Mouse (Mus musculus): ENCODE results near the gene Tmem8.
"Not testable (repeated sequence)": the region's sequence is repeated elsewhere in the genome, so short reads cannot be mapped to it uniquely, and the experiment has no call there.

Tmem8 gene

DNA sequence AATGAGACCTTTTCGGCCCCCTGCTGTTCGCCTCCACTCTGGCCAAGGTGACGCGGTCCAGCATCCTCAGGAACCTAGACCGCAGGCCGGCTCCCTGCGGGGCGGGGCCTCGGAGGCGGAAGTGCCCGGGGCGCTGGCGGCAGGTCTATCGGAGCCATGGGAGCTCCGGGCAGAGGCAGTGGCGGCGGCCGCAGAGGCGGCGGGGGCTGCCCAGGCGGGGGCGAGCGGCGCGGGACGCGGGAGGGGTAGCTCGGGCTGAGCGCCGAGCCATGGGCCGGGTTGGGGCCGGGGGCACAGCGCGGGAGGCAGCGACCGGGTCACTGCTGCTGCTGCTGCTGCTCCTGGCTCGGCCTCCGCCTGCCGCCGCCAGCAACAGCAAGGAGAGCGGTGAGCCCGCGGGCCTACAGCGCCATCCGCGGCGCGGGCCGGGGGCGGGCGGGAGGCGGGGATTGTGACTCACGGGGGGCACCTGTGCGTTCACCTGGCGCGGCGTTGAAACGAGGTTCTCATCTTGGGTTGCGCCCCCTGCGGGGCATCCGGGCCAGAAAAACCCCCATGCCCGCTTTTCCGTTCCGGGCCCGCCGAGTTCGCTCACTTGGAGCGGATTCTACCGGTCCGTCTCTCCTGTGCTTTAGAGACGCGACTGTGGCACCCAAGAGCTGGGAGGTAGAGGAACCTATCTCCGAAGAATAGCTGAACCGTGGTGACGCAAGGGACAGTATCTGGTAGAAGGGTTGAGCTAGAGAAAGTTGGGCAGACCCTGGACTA, at the start of gene Tmem8:
Gene Tmem8 (plus strand): TSS at position 119 of the 768 bp plus-strand sequence.
- peak; percentile 67 for DNase-seq (ENCODE audit: low spot score)

DNA sequence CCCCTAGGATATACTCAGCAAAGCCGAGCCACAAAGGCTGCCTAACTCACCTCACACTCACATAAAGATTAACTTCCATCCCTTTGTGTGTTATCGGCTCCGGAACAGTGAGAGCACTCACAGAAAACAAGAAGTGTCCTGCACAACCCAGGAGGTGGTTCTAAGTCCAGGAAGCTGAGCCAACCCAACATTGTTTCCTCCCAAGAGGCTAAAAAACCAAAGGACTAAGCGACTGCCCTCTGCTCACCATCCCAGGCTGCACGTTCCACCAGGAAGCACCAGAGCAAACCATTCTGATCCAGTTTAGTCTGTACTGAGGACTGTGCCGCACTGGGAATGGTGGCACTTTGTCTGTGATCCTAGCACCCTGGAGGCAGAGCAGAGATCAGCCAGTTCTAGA, 48.2 kb upstream of the Tmem8 start:
- DNase-seq (ENCODE audit: low spot score): no peak

DNA sequence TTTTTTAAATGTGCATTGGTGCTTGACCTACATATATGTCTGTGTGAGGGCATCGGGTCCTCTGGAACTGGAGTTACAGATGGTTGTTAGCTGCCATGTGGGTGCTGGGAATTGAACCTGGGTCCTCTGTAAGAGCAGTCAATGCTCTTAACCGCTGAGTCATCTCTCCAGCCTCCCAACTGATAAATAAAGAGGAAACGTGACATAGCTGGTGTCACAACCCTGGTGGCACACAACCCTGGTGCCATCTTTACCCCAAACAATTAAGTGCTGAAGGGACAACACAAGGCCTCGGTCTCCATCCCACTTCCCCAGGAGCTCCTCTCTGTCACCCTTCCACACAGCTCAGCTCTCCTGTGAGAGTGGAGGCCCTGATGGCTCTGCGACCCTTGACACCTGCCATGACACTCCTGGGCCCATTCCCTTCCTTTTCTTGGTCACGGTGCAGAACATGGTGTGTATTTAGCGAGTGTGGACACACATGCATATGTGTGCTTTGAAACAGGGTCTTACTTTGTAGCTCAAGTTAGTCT, 46.5 kb upstream of the Tmem8 start:
- DNase-seq (ENCODE audit: low spot score): no peak

DNA sequence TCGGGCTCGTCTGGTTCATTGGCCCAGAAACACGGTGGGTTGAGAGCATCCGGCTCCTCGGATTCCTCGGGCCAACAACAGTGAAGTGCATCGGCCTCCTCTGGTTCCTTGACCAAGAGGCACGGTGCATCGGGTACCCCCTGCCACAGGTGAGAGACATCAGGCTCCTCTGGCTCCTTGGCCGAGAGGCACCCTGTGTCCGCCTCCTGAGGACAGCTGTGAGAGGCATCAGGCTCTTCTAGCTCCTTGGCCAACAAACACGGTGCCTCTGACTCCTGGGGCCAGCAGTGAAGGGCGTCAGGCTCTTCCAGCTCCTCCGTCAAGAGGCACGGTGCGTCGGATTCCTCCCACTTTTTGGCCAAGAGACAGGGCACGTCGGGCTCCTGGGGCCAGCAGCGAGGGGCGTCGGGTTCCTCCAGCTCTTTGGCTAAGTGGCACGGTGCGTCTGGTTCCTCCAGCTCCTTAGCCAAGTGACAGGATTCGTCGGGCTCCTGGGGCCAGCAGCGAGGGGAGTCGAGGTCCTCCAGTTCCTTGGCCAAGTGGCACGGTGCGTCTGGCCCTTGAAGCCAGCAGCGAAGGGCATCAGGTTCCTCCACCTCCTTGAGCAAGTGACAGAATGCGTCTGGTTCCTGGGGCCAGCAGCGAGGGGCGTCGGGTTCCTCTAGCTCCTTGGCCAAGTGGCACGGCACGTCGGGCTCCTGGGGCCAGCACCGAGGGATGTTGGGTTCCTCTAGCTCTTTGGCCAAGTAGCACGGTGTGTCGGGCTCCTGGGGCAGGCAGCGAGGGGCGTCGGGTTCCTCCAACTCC, 44.9 kb upstream of the Tmem8 start:
- peak; percentile 39 for DNase-seq (ENCODE audit: low spot score)

DNA sequence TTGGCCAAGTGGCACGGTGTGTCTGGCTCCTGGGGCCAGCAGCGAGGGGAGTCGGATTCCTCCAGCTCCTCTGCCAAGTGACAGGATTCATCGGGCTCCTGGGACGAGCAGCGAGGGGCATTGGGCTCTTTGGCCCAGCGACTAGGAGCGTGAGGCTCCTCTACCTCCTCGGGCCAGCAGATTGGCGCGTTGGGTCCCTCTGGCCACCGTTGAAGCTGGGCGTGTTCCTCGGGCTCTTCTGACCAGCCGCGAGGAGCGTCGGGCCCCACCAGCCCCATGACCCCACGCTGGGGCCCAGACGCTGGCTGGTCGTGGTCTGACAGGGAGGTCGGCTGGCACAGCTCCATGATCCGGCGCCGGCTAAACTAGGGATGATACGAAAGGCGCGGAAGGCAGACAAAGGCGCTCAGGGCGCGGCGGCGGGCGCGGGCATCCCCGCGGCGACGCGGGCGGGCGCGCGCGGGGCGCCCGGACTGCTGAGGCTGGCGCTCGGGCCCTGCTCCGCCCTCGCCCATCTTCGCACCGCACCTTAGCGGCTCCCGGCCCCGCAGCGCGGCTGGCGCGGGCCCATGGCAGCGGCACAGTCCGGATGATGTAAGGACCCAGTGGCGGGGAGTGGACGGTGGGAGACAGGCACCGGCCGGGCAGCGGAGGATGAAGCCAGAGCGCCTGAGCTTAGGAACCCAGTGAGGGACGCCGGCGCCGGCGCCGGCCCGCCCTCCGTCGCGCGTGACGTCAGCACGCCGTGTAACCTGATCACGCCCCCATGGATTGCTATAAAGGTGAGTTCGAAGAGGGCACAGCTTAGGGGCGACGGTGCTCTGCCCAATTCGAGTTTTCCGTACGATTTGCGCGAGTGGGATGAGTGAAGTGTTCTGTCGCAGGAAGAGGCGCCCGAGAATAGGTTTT, 44.0 kb upstream of the Tmem8 start, which contains the start of gene Rab11fip3:
Gene Rab11fip3 (minus strand): TSS at position 725 of the 909 bp plus-strand sequence.
- peak; percentile 93 for DNase-seq (ENCODE audit: low spot score)

DNA sequence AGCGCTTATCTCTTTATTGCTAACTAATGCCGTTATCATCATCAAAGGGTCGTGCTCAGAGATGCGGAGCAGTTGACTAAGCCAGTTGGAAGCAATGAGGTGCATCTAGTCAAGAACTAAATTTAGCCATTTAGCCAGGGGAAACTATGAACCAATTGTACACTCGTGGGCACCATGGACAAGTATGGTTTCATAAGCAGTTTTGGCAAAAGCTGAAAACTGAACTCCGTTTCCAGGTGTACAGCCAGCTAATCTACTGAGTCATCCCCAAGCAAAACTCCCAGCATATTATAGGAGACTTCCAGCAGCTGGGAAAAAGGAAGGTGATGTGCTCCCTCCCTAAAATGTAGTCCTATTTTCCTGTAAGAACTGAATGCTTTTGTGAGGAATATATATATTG, 43.0 kb upstream of the Tmem8 start:
- DNase-seq (ENCODE audit: low spot score): no peak

DNA sequence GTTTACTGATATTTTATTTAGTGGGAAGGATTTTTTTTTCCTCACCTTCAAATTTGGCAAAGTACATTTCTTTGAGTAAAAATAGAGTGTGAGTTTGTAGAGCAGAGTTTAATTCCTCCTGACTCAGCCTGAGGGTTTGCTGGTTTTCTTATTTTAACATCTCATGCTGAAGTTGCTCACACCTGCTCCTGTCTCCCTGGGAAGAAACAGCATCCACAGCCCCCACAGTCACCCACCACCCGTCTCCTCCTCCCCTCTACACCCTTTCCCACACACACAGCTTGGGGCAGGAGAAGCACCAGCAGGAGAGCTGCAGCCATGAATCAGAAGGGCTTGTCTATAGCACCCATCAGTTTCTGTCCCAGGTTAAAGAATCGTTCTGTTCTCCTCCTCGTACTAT, 37.9 kb upstream of the Tmem8 start:
- DNase-seq (ENCODE audit: low spot score): no peak

DNA sequence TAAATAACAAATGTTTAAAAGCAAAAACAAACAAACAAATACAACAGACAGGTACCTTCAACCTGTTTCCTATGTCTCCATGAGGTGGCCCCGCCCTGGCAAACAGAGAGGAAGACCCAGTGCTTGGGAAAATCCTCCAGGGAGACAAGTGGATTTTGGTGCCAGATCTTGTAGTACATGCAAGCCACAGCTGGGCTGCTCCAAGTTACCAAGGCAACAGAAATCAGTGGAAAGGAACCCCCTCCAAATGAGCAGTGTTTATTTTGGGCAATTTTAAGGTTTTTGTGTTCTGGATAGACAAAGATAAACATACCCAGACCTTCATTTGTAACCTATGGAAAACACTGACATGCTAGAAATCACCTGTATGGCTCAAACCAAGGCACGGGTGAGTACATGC, 34.2 kb upstream of the Tmem8 start:
- no peak for DNase-seq (ENCODE audit: low spot score)

DNA sequence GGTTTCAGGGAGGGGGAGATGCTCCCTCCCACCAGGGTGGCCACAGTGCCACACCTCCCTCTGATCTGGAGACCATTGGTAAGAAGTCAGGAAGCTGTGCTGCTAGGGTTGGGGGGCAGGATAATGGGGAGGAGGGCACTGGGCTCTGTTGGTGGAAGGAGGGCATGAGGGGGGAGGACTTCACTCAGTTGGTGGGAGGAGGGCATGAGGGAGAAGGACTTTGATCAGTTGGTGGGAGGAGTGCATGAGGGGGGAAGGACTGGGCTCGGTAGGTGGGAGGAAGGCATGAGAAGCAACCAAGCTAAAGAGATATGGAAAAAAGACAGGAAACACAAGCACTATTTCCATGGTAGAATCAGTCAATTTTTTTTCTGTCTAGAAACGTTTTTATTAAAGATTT, 32.2 kb upstream of the Tmem8 start:
- DNase-seq (ENCODE audit: low spot score): no peak

DNA sequence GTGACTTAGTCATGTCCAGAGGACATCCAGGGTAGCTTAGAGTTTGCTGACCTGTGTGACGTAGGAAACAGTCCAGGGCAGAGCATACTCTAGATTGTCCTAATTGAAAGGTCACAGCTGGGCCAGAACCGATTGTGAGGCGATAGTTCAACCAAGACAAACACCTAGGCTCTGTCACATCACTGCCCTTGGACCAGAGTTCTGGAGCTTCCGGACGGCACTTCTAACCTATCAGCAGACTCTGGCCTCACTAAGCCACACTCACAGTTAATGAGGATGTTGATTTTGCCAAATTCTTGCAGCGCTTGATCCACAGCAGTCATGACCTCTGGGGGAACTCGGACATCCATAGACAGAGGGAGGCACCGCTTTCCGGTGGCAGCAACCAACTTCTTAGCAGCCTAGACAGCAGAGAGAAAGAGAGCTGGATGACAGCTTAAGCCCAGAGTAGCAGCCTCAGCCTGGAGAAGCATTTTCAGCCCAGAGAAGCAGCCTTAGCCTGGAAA, 26.0 kb upstream of the Tmem8 start:
- DNase-seq (ENCODE audit: low spot score): no peak

DNA sequence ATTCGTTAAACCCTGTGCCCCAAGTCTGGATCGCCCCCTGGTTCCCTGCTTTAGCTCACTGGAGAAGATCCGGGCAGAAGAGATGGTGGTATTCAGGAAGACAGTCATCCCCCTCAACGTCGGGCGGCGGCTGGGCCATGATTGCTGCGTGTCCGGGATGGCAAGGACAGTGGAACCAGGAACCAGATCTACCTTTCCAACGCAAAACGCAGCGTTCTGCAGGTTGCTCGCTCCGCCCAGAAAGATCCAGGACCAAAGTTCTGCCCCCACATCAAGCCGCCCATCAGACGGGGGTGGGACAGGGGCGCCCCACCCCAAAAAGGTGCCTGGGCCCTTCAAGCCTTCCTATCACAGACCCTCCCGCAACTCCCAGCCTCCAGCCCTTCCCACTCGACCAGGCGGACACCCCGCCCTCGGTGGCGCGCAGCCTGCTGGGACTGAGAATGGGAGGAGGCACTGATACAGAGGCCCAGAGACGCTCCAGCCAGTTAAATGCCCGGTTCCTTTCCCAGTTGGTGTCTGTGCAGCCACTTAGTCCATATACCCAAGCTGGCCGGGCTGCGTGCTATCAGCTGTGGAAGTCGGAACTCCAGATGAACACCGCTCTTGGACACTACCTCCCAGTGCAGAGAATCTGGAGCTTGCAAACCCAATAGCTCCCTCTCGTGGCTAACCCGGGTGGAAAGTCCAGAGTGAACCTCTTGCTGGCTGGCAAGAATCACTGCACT, 23.0 kb upstream of the Tmem8 start, which contains the start of gene Decr2:
Gene Decr2 (minus strand): TSS at position 433 of the 728 bp plus-strand sequence.
- DNase-seq (ENCODE audit: low spot score): peak; percentile 96

DNA sequence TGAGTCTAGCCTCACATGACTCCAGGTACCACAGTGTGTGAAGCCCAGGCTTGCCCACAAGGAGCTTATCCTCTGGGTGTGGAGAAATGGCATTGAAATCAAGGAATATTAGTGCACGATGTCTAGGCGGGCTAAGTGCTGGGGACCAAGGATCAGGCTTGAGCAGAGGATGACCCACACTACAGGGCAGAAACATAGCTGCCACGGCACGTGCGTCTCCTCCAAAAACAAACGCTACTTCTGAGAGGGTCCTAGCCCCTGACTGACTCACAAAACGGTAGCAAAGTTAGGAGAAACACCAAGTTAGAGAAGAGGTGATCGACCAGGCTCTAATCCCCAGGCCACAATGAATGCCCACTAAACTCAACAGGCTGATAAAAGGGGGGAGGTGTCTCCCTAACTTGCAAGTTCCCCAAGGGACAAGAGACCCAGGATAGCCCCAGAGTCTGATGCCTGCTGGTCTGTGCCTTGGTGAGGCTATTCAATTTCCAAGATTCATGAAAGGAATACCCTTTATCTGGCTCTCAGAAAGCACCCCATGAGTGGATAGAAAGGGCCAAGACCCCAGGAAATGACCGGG, 18.5 kb upstream of the Tmem8 start:
- no peak for DNase-seq (ENCODE audit: low spot score)

DNA sequence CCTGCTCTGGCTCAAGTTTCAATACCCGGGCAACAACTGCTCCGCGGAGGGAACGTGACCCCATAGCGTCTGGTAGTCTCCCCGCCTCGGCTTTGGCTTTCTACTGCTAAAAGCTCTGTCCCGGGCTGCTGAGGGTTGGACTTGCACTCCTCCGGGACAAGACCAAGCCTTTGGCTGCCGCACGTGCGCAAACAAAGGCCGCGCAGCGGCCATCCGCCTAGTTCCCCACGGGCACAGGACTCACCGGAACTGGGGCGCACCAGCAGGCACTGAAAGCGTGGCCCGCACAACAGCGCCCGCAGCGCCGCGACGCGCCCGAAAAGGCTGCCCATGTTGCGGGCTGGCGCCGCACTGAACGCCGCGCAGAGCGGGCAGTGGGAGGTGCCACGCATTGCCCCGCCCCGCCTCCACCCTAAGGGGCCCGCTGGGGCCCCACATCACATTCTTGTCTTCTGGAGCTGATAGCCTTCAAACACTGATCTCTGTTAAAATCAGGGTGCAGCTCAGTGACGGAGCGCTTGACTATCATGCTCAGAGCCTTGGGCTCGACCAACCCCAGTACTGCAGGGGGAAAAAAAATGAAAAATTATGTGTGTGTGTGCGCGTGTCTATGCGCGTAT, 17.9 kb upstream of the Tmem8 start, which contains the start of gene Nme4:
Gene Nme4 (minus strand): TSS at position 482 of the 620 bp plus-strand sequence.
- peak; percentile 79 for DNase-seq (ENCODE audit: low spot score)

DNA sequence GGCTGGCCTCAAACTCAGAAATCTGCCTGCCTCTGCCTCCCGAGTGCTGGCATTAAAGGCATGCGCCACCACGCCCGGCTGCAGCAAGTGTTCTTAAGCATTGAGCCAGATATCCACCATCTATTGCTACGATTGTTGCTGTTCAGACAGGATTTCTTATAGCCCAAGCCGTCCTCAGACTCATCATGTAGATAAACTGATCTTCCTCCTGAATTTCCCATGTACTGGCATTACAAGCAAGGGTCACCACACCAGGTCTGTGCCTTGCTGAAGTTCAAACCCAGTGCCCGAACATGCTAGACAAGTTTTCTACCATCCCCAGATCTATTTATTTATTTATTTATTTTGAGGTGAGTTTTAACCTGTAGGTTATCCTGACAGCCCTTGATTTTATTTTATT, 14.6 kb upstream of the Tmem8 start:
- DNase-seq (ENCODE audit: low spot score): no peak

DNA sequence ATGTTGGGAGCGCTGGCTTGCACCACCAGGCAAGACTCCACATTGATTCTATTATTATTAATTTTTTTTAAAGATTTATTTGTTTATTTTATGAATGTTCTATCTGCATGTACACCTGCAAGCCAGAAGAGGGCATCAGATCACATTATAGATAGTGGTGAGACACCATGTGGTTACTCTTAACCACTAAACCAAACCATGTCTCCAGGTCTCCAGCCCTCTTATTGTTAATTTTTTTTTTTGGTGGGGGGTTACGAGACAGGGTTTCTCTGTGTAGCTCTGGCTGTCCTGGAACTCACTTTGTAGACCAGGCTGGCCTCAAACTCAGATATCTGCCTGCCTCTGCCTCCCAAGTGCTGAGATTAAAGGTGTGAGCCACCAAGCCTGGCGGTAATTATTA, 13.8 kb upstream of the Tmem8 start:
- not testable (repeated sequence) for DNase-seq (ENCODE audit: low spot score)

DNA sequence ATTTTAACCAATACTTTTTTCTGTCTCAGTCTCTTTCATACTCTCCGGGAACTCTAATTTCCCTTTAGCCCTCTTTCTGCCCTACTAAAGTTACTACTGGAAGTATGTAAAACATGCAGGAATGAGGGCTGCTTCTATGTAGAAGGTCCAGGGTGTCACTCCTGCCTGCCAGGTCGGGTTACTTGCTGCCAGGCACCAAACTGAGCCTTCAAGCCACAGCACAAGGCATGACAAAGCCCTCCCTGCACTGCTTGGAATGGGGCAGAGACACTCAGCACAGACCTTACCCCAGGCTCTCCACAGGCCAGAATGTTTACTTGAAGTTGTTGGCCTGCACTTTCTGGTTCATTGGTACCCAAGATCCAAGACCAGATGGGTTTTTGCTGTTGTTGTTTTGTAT, 12.9 kb upstream of the Tmem8 start:
- no peak for DNase-seq (ENCODE audit: low spot score)

DNA sequence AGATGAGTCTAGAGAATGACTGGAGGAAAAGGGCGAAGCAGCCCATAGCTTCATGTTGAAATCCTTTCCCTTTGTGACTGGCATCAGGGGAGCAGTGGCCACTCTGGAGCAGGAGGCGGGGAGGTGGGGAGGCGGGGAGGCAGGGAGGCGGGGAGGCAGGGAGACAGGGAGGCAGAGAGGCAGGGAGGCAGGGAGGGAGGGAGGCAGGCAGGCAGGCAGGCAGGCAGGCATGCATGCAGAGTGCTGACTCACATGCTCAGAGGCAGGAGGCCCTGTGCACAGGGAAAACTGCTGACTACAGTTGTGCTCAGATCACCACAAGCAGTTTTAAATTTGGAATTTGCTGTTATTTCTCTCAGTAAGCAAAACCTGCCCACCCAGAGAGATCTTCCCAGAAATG, 11.6 kb upstream of the Tmem8 start:
- DNase-seq (ENCODE audit: low spot score): no peak

DNA sequence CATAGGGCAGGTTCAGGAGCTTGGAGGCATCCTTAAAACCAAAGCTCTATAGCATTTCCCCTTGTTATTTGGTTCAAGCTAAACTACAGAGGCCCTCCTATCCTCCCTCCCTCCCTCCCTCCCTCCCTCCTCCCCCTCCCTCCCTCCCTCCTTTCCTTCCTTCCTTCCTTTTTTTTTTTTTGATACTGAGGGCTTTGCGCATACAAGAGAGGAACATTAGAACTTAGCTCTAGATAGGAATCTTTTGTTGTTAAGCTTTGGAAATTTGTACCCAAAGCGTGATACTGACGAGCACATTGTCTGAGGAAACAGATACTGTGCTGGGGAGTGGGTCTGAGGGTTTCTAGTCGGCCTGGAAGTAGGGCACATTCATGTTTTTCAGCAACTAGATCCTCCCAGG, 7.5 kb upstream of the Tmem8 start:
- DNase-seq (ENCODE audit: low spot score): no peak

DNA sequence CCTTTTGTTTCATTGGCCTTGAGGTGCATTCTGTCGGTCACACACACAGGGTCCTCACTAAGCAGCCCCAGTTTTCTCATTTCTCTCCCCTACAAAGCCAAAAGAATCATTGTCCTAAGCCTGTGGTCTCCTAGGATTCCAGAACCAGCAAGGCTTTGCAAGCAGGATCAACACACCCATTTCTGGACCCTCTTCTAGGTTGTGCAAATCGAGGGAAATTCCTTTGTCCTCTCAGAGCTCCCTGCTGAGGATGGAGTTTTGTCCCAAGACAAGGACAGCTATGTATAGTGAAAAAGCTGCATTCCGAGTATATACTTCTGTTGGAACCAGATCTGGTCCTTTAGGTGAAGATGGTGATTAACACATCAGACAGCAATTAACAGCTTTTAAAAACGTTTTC, 2.9 kb upstream of the Tmem8 start:
- DNase-seq (ENCODE audit: low spot score): no peak

DNA sequence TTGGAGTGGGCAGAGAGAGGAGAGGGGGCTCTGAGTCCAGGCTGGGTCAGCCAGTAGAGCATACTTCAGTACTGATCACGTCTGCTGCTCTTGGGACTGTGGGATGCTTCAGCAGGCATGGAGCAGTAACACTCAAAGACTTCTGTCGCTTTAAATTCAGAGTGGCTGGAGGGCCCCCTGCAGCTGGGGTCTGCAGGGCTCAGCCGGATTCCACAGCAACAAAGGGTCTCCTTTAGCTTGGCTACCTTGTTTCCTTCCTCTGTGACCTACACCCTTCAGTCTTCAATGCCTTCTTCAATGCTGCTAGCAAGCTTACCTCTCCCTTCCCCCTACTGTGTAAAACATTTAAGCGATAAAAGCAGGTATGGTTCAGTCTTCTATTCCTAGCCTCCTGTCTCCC, 2.1 kb upstream of the Tmem8 start:
- DNase-seq (ENCODE audit: low spot score): no peak

Data from embryo, embryonic 10.5 days (tissue).